Mouse (Mus musculus) intestine, embryonic 16.5 days (tissue): ENCODE results near the gene Senp6. TPM values are rescaled to one million over a fixed set of nuclear protein-coding genes. Genes with fewer than 3 reads are reported as not detected.
A peak's percentile ranks its signal among the peaks of the same experiment; 100 is the strongest.

Experiments
- ATAC-seq: fragments of 200-750 bp; cut with Nextera tagmentation; 2 replicates; pipeline ENCODE4 v1.8.0; 2017; ENCODE audit warnings: moderate TSS enrichment, moderate library complexity
- H3K27ac ChIP-seq: fragments of 300-500 bp; sonication (generic); 2 replicates; pipeline ENCODE4 v1.5.1; 2014; ENCODE audit warnings: mild to moderate bottlenecking, low read length
- H3K27me3 ChIP-seq: fragments of 300-500 bp; sonication (generic); replicated peaks from 2 replicates; pipeline ENCODE4 v1.6.1; 2014; ENCODE audit warnings: low read length, control low read depth, mixed read lengths; ENCODE audit not compliant: control insufficient read depth, insufficient read depth
- H3K36me3 ChIP-seq: fragments of 300-500 bp; sonication (generic); 2 replicates; pipeline ENCODE4 v1.6.1; 2014; ENCODE audit warnings: low read length, control low read depth; ENCODE audit not compliant: control insufficient read depth, insufficient read depth
- H3K4me1 ChIP-seq: fragments of 300-500 bp; sonication (generic); 2 replicates; pipeline ENCODE4 v1.6.1; 2014; ENCODE audit warnings: low read length, control low read depth, mixed read lengths; ENCODE audit not compliant: control insufficient read depth, insufficient read depth
- H3K4me2 ChIP-seq: fragments of 300-500 bp; sonication (generic); 2 replicates; pipeline ENCODE4 v1.6.1; 2014; ENCODE audit warnings: low read depth, low read length, control low read depth
- H3K4me3 ChIP-seq: fragments of 300-500 bp; sonication (generic); 2 replicates; pipeline ENCODE4 v1.5.1; 2014; ENCODE audit warnings: mild to moderate bottlenecking, low read length
- H3K9ac ChIP-seq: fragments of 300-500 bp; sonication (generic); 2 replicates; pipeline ENCODE4 v1.6.1; 2014; ENCODE audit warnings: low read depth, low read length
- H3K9me3 ChIP-seq: fragments of 300-500 bp; sonication (generic); 2 replicates; pipeline ENCODE4 v1.6.1; 2016; ENCODE audit warnings: low read length, control low read depth; ENCODE audit not compliant: control insufficient read depth
- WGBS: fragments of 180-500 bp; shearing (Covaris S2); extraction: QIAGEN DNeasy Blood & Tissue Kit; methylation state at CpG from one replicate; pipeline ENCODE4 v1.1.7; 2014; 5-methylcytosine and 5-hydroxymethylcytosine counted together
- polyA plus RNA-seq: library from polyadenylated mRNA; unstranded; fragments of >200 nt; fragmentation: Nextera tagmentation; extraction: Ambion mirVana; gene quantifications from 2 replicates; pipeline ENCODE4 v1.2.1, GENCODE M21; 2015

Gene Senp6
- polyA plus RNA-seq, 1 experiment from 2014 or later: 26.6 TPM

GRCm38 (mm10) chr9:80164191-80164590 lies 97.5 kb downstream of the Senp6 start:
- no peaks in the 10 kb centered on the region for H3K27me3 ChIP-seq
- 2% methylated on average over 13 of the region's 13 CpGs for WGBS
- peak overlapping the region; percentile 97 for H3K9ac ChIP-seq
- H3K4me1 ChIP-seq: peaks cover 2% of the 10 kb centered on the region; the same call in 1 of the 2 replicates
- peak; percentile 49 for ATAC-seq
- peak overlapping the region; percentile 97 for H3K27ac ChIP-seq
- H3K36me3 ChIP-seq: no peaks in the 10 kb centered on the region
- H3K4me3 ChIP-seq: peak overlapping the region; percentile 92
- H3K9me3 ChIP-seq: no peaks in the 10 kb centered on the region
- peak overlapping the region; percentile 79 for H3K4me2 ChIP-seq

GRCm38 (mm10) chr9:80164611-80165474 lies 98.1 kb downstream of the Senp6 start, which contains the start of gene Myo6:
Gene Myo6, plus strand, starts transcription at chr9:80165031.
- no peaks in the 10 kb centered on the region for H3K9me3 ChIP-seq
- under 1% methylated on average over 69 of the region's 69 CpGs for WGBS
- no peaks in the 10 kb centered on the region for H3K27me3 ChIP-seq
- peak within 1 kb of the TSS; percentile 92 for H3K4me3 ChIP-seq
- peak; percentile 97 for ATAC-seq
- H3K27ac ChIP-seq: peak within 1 kb of the TSS; percentile 97
- H3K9ac ChIP-seq: peak within 1 kb of the TSS; percentile 97
- H3K4me2 ChIP-seq: peak within 1 kb of the TSS; percentile 79
- peaks cover 2% of the 10 kb centered on the region; the same call in 1 of the 2 replicates for H3K4me1 ChIP-seq
- H3K36me3 ChIP-seq: no peaks in the 10 kb centered on the region

- H3K9ac ChIP-seq: peak overlapping the region; percentile 62
These were observed 99.0 kb downstream of the Senp6 start for GRCm38 (mm10) chr9:80165690-80166089.

GRCm38 (mm10) chr9:80166425-80166824 lies 99.7 kb downstream of the Senp6 start:
- peak overlapping the region; percentile 92 for H3K4me3 ChIP-seq
- no peaks in the 10 kb centered on the region for H3K36me3 ChIP-seq
- no peaks in the 10 kb centered on the region for H3K27me3 ChIP-seq
- ATAC-seq: no peak
- H3K9ac ChIP-seq: peak overlapping the region; percentile 46; the same call in 1 of the 2 replicates
- no peaks in the 10 kb centered on the region for H3K9me3 ChIP-seq
- peak overlapping the region; percentile 70 for H3K4me2 ChIP-seq
- H3K27ac ChIP-seq: peak overlapping the region; percentile 60
- H3K4me1 ChIP-seq: peaks cover 2% of the 10 kb centered on the region; the same call in 1 of the 2 replicates
- WGBS: 17% methylated on average over 6 of the region's 6 CpGs

More at GRCm38 (mm10) chr9:80165690-80166089, 99.0 kb downstream of the Senp6 start:
- peak overlapping the region; percentile 91 for H3K27ac ChIP-seq
- H3K9me3 ChIP-seq: no peaks in the 10 kb centered on the region
- H3K4me3 ChIP-seq: peak overlapping the region; percentile 92
- no peak for ATAC-seq
- H3K4me1 ChIP-seq: peaks cover 2% of the 10 kb centered on the region; the same call in 1 of the 2 replicates
- no peaks in the 10 kb centered on the region for H3K36me3 ChIP-seq
- H3K27me3 ChIP-seq: no peaks in the 10 kb centered on the region
- peak overlapping the region; percentile 70 for H3K4me2 ChIP-seq
- 6% methylated on average over 9 of the region's 9 CpGs for WGBS

GRCm38 (mm10) chr9:80167089-80167488 lies 100.4 kb downstream of the Senp6 start:
- Histone ChIP-seq H3K27ac (peak overlapping the region; percentile 82), H3K4me3 (peak overlapping the region; percentile 38)

GRCm38 (mm10) chr9:80169551-80169950 lies 102.8 kb downstream of the Senp6 start:
- Histone ChIP-seq H3K4me3 (no peak overlapping the region), H3K9ac (no peak overlapping the region), H3K4me2 (no peak overlapping the region), H3K27me3 (no peaks in the 10 kb centered on the region), H3K36me3 (no peaks in the 10 kb centered on the region), H3K9me3 (no peaks in the 10 kb centered on the region), H3K27ac (no peak overlapping the region), H3K4me1 (peaks cover 21% of the 10 kb centered on the region)
- 81% methylated on average over 9 of the region's 9 CpGs for WGBS
- ATAC-seq: no peak

More at GRCm38 (mm10) chr9:80167089-80167488, 100.4 kb downstream of the Senp6 start:
- H3K9ac ChIP-seq: no peak overlapping the region; the same call in 1 of the 2 replicates
- no peaks in the 10 kb centered on the region for H3K36me3 ChIP-seq
- H3K27me3 ChIP-seq: no peaks in the 10 kb centered on the region
- peaks cover 8% of the 10 kb centered on the region for H3K4me1 ChIP-seq
- 48% methylated on average over 4 of the region's 4 CpGs for WGBS
- peak overlapping the region; percentile 51 for H3K4me2 ChIP-seq
- H3K9me3 ChIP-seq: no peaks in the 10 kb centered on the region
- ATAC-seq: no peak

- Histone ChIP-seq H3K4me3 (no peak overlapping the region), H3K9me3 (no peaks in the 10 kb centered on the region), H3K36me3 (no peaks in the 10 kb centered on the region), H3K27ac (no peak overlapping the region), H3K4me1 (peaks cover 26% of the 10 kb centered on the region), H3K9ac (no peak overlapping the region), H3K4me2 (no peak overlapping the region), H3K27me3 (no peaks in the 10 kb centered on the region)
- ATAC-seq: no peak
These were observed 104.5 kb downstream of the Senp6 start for GRCm38 (mm10) chr9:80171241-80171640.

GRCm38 (mm10) chr9:80172396-80173222 lies 105.9 kb downstream of the Senp6 start:
- H3K27ac ChIP-seq: 0 out of 2 replicates have a peak overlapping the region, but pooled peaks have one; percentile 9
- no peaks in the 10 kb centered on the region for H3K27me3 ChIP-seq
- H3K36me3 ChIP-seq: no peaks in the 10 kb centered on the region
- no peak for ATAC-seq
- WGBS: 53% methylated on average over 8 of the region's 8 CpGs
- H3K9ac ChIP-seq: no peak overlapping the region
- peaks cover 35% of the 10 kb centered on the region for H3K4me1 ChIP-seq
- no peaks in the 10 kb centered on the region for H3K9me3 ChIP-seq
- no peak overlapping the region for H3K4me3 ChIP-seq
- 0 out of 2 replicates have a peak overlapping the region, but pooled peaks have one; percentile 9 for H3K4me2 ChIP-seq

GRCm38 (mm10) chr9:80173629-80174028 lies 106.9 kb downstream of the Senp6 start:
- Histone ChIP-seq H3K4me3 (no peak overlapping the region), H3K9me3 (no peaks in the 10 kb centered on the region), H3K27ac (no peak overlapping the region), H3K36me3 (no peaks in the 10 kb centered on the region), H3K9ac (no peak overlapping the region), H3K4me1 (peaks cover 32% of the 10 kb centered on the region), H3K27me3 (no peaks in the 10 kb centered on the region), H3K4me2 (no peak overlapping the region)
- WGBS: 55% methylated on average over 9 of the region's 9 CpGs
- ATAC-seq: no peak
